Mouse (Mus musculus) mammary gland, adult 2 months (tissue): ENCODE data around the gene Gm14399. TPM values are rescaled to one million over a fixed set of nuclear protein-coding genes. Genes with fewer than 3 reads are reported as not detected.

ENCODE experiments used
- polyA plus RNA-seq: library from polyadenylated mRNA; depleted of rRNA; stranded (reverse); fragments of >200 nt; gene quantifications from 2 replicates; pipeline ENCODE4 v1.2.3, GENCODE M21; 2012; ENCODE audit warnings: low replicate concordance; rRNA removed

The Gm14399 gene
- polyA plus RNA-seq: 0.30 and 1.6 TPM in 2 replicates

DNA sequence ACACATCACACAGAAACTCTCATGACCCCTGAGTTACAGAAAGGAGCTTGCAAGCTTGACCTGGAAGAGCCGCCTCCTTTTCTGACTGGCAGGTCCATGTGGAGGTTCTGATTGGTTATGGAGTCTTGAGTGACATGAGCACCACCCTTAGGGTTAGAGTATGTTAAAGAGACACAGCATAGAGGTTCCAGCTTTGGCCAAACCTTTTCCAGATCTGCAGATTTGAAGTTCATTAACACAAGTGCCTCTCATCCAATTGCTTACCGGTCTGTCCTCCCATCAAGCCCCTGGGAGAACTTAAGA, at the start of gene Gm14399:
TSS of gene Gm14399 (minus strand) at position 20 of the 303 bp plus-strand sequence.

DNA sequence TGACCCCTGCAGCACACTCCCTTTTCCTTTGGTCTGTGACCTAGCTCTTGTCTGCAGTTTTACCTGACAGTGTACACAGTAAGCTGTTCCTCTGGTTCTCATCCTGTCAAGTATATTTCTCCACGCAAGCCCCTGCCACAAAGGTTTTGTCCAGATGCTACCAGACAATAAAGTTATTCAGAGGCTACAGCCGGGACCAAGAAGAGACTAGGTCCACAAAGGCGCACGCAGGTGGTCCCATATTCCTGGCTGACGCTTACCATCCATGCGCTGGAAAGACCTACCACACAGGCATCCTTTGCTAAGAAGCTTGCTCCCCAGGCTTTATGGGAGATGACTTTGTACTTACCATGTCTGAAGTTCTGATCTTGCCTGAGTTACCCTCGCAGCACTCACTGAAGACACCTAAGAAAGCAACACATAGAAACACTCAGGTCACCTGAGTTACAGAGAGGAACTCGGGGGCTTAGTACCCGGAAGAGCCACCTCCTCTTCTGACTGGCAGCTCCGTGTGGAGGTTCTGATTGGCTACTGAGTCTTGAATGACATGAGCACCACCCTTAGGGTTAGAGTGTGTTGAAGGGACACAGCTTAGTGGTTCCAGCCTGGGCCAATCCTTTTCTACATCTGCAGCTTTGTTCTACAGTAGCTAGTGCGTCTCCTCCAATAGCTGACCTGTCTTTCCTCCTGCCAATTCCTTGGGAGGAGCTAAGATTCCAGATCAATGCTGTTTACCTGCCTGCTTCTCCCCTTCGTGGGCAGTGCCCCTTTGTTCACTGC, 33.8 kb upstream of the Gm14399 start, which contains the start of gene Gm14443:
TSS of gene Gm14443 (minus strand) at position 471 of the 780 bp plus-strand sequence.

Other genes starting within 250 kb of the Gm14399 start
- not detected in 2 replicates for gene Gm14444, start 131.8 kb downstream of the Gm14399 start, polyA plus RNA-seq
- gene Gm14393, start 74.2 kb downstream of the Gm14399 start, polyA plus RNA-seq: not detected in 2 replicates
- 0.33 TPM in 1 of 2 replicates, not detected in the other for gene Gm14443, start 33.9 kb upstream of the Gm14399 start, polyA plus RNA-seq
- 1.5 and 11.7 TPM in 2 replicates for gene Gm14391, start 64.9 kb upstream of the Gm14399 start, polyA plus RNA-seq
- not detected in 2 replicates for gene Gm14440, start 133.1 kb upstream of the Gm14399 start, polyA plus RNA-seq
- gene Gm4631, start 196.2 kb upstream of the Gm14399 start, polyA plus RNA-seq: 0.79 and 2.8 TPM in 2 replicates
- 0.48 and 0.98 TPM in 2 replicates for gene Zfp968, start 230.4 kb upstream of the Gm14399 start, polyA plus RNA-seq